Mouse (Mus musculus): ENCODE measurements at regions not wholly inside any gene's neighbourhood (a gene's known extent, or its start where the extent isn't known, plus 50 kb on each side); places are given as distances from the start of the nearest gene placed in this dataset.

- TF ChIP-seq POLR2A (IDR thresholded peaks at IDR 0.05; ENCODE audit: control insufficient read depth, low read depth, low read length): no peak
- TF ChIP-seq CTCF (IDR thresholded peaks at IDR 0.05; ENCODE audit: control insufficient read depth, insufficient read depth, insufficient replicate concordance, low read depth, low read length): no peak
Observed at GRCm38 (mm10) chrX:11575571-11575970, 247.9 kb downstream of the H2al1j start.

Data from testis, adult 2 months (tissue).